Mouse (Mus musculus): ENCODE data around the gene Zfhx2.
A peak's percentile ranks its signal among the peaks of the same experiment; 100 is the strongest.

The Zfhx2 gene

DNA sequence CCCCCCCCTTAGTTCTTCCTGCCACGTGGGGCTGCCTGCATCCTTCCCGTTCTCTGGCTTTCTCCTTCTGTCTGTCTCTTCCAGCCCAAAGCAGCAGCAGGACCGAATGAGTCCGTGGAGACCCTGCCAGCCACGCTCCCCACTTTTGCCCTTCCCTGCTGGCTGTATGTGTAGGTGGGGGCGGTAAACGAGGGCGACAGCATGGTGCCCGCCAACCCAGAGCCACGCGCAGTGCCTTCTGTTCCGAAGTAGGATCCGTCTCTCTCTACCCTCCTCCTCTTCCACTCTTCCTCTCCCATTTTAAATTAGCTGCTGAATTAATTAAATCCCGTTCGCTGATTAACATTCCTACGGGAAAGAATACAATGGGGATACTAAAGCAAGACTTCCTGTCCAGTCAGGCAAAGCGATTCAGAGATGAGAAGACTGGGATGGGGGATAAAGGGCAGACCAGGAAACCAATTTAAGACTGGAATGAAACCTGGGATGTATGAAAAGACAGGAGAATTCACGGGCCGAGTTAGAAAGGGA is 59.4 kb downstream of the Zfhx2 start:
- DNase-seq (ENCODE audit: low spot score), result no peak

- DNase-seq (ENCODE audit: low spot score), result no peak
These were observed 63.0 kb downstream of the Zfhx2 start for GRCm38 (mm10) chr14:55029034-55029698.

GRCm38 (mm10) chr14:55028333-55028835 is 63.7 kb downstream of the Zfhx2 start:
- DNase-seq (ENCODE audit: low spot score), result no peak

DNA sequence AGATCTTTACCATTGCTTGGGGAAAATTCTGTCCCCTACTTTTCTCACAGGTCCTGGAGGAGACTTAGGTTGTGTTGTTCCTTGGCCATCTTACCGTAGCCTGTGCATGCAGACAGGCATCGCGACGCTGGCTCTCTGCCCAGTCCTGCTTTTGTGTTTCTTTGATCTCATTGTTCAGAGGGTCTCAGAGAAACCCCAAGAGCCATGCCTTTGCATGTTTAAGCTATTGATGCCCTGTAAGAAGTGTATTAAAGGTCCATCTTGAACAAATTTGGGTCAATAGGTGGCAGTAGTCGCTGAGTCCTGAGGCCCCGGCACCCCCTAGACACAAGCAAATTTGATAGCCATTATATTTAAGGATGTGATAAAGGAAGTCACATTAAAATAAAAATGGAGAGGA is 64.5 kb downstream of the Zfhx2 start:
- DNase-seq (ENCODE audit: low spot score), result no peak

- DNase-seq (ENCODE audit: low spot score), result no peak
These were observed 64.9 kb downstream of the Zfhx2 start for GRCm38 (mm10) chr14:55027251-55027650.

DNA sequence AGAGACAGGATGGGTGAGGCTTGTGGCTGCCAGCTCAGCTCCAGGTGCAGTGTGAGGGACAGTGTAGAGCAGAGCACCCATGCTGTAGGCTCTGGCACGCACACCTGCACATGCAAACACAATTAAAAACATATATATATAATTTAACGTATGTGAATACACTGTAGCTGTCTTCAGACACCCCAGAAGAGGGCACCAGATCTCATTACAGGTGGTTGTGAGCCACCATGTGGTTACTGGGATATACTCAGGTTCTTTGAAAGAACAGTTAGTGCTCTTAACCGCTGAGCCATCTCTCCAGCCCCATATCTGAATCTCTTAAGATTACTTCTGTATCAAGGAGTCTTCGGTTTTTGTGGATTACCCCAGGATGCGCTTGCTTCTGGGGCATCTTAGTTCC is 66.6 kb downstream of the Zfhx2 start:
- DNase-seq (ENCODE audit: low spot score), result no peak

GRCm38 (mm10) chr14:55024236-55024635 is 67.9 kb downstream of the Zfhx2 start:
- no peak for DNase-seq (ENCODE audit: low spot score)

GRCm38 (mm10) chr14:55023011-55023410 is 69.1 kb downstream of the Zfhx2 start:
- no peak for DNase-seq (ENCODE audit: low spot score)

DNA sequence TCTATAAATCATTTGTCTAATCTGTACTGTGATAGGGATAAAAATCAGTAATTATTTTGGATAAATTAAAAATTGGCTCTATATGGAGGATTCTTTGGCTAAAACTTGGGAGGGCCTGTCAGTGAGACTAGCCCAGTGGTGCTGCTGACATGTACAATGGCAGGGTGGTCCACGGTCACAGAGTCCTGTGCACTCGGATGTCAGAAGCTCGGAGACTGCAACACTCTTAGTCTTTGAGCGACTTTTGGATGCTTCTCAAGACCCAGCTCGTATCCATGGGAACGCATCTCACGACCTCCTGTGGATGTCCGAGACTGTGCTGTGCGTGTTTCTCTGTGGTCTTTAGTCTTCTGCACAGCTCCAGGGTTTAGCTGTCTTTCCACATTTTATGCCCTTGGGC is 71.7 kb downstream of the Zfhx2 start:
- no peak for DNase-seq (ENCODE audit: low spot score)

DNA sequence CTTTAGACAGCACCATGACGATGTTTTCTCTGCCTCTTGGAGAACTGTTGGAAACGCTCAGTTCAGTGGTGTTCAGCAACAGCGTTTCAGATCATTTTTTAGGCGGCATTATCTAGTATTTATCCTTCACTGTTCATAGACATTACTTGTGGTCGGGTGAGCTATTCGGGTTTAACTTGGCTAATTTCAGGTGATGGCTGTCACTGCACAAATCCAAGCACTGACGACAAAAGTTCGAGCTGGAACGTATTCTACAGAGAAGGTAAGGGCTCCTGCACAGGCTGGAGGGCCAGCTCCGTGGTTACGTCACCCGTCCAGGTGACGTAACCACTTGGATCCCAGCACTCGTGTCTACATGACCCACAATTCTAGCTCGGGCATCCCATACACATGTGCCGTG is 75.2 kb downstream of the Zfhx2 start:
- DNase-seq (ENCODE audit: low spot score), result no peak

- no peak for DNase-seq (ENCODE audit: low spot score)
These were observed 76.4 kb downstream of the Zfhx2 start for GRCm38 (mm10) chr14:55015767-55016111.

- peak; percentile 95 for DNase-seq (ENCODE audit: low spot score)
These were observed 76.9 kb downstream of the Zfhx2 start, which contains the start of gene Ngdn for GRCm38 (mm10) chr14:55014991-55015766. Gene Ngdn, plus strand, starts transcription at chr14:55015454.

GRCm38 (mm10) chr14:55014591-55014990 is 77.5 kb downstream of the Zfhx2 start:
- peak; percentile 55 for DNase-seq (ENCODE audit: low spot score)

DNA sequence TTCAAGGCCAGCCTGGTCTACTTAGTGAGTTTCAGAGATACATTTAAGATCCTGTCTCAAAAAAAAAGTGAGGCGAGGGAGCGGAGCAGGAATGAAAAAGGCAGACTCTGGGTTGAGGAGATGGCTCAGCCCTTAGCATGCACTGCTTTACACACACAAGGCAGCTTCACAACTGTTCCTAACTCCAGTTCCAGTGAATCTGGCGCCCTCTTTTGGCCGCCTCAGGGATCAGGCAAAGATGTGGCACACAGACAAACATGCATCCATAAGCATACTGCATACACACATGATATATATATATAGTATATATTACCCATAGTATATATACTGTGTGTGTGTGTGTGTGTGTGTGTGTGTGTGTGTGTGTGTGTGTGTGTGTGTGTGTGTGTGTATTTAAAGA is 81.0 kb downstream of the Zfhx2 start:
- no peak for DNase-seq (ENCODE audit: low spot score)
